Mouse (Mus musculus): Measurements from ENCODE around the gene Skor1.

GRCm38 (mm10) chr9:63140211-63140610, 8.6 kb downstream of the Skor1 start:
- TF ChIP-seq TAL1 (conservative IDR thresholded peaks at IDR 0.05; ENCODE audit: low read depth, low read length) (no peak), POLR2AphosphoS5 (IDR thresholded peaks at IDR 0.05; ENCODE audit: insufficient replicate concordance, low read depth, low read length) (no peak), GATA1 (IDR thresholded peaks at IDR 0.05; ENCODE audit: borderline replicate concordance, low read length) (no peak)
